Mouse (Mus musculus): Measurements from ENCODE around the gene Enpp5.
A peak's percentile ranks its signal among the peaks of the same experiment; 100 is the strongest.

GRCm38 (mm10) chr17:44030776-44031587 lies 47.6 kb upstream of the Enpp5 start:
- no peak for TF ChIP-seq CTCF (IDR thresholded peaks at IDR 0.05)
- TF ChIP-seq EP300 (IDR thresholded peaks at IDR 0.05; ENCODE audit: insufficient read depth, low read depth, low read length): peak; percentile 97
- 0 out of 2 replicates have a peak, but pooled peaks have one; percentile 23 for TF ChIP-seq POLR2A (IDR thresholded peaks at IDR 0.05; ENCODE audit: insufficient read depth, low read depth, low read length)
